Mouse (Mus musculus): ENCODE results near the gene Gpatch2l. TPM values are rescaled to one million over a fixed set of nuclear protein-coding genes. Genes with fewer than 3 reads are reported as not detected.
A peak's percentile ranks its signal among the peaks of the same experiment; 100 is the strongest.

Gpatch2l gene
- total RNA-seq, 2 experiments from 2014 or later = 12.2 to 12.5 TPM

DNA sequence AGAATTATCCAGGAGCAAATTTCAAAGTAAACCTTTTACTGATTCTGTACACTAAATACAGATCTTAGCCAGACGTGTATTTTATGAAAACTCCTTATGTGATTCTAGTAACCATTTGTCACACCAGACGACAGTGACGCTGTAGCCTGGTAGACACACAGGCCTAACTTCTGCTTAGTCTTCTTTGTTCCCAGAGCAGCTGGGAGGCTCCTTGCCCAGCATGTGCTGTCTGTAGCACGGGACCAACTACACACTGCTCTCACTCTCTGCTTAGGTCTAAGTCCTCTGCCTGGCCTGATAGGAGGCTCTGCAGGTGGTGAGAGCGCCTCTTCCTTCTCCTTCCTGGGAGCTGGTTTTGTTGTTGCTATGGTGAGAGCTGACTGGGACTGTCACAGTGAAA is 35.2 kb downstream of the Gpatch2l start:
- DNase-seq (ENCODE audit: low spot score) = no peak

DNA sequence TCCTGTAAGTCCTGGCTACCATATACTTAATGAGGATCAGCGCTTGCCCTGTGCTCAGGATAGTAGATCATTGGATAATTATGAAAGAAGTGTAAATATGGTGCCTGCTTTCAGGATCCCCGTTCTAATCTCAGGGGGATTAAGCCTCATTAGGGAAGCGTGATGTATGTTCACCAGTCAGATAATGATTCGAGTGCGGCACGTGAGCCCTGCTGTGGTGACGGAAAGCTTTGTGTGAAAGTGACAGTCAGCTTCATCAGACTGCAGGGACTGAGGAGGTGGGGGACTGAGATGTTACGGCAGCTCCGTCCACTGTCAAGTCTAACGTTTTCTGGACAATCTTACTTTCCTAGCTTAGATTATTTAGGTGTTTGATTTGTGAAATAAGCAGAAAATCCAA is 38.3 kb downstream of the Gpatch2l start:
- no peak for DNase-seq (ENCODE audit: low spot score)

DNA sequence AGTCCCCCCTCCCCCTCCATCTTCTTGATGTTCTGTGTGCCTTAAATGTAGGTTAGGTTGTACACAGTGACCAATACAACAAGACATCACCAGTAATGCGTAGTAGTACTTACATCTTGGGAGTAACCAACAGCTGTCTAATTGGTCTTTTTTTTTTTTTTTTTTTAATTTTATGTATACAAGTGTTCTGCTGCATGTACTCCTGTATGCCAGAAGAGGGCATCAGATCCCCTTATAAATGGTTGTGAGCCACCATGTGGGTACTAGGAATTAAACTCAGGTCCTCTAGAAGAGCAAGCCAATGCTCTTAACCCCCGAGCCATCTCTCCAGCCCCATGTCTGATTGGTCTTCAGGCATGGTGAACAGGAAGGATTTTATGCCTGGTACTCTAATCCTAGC is 44.0 kb downstream of the Gpatch2l start:
- DNase-seq (ENCODE audit: low spot score) = no peak

DNA sequence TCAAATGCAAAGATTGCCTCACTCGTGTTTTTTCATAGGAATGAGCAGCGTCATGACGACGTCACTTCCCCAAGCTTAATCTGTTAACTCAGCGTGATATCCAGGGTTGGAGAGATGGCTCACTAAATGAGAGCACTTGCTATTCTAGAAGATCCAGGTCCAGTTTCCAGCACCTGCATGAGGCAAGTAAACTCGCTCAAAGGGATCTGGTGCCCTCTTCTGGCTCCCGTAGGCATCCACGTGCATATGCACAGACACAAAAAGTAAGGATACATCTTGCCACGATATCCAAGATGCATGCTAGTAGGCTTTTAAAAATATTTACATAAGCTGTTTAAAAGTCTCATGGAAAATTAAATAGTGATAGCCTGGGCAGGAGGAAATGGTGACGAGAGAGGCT is 55.8 kb downstream of the Gpatch2l start:
- no peak for DNase-seq (ENCODE audit: low spot score)

DNA sequence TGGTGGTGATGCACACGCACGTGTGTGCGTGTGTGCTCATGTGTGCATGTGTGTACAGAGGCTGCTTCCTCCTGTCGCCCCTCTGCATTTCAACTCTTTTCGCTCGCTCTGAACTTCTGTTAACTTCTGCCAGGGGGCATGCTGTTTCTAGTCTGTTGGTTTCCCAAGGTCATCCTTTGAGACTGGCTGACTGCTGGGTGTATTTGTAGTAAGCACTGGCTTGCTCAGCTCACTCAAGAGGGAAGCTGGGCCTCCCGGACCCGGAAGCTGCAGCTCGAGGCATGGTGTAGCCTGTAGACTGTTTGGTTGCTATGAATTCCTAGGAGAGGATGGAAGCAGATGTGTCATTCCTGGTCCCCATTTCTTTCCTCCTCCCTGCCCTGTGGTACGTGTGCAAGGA is 61.3 kb downstream of the Gpatch2l start:
- no peak for DNase-seq (ENCODE audit: low spot score)

DNA sequence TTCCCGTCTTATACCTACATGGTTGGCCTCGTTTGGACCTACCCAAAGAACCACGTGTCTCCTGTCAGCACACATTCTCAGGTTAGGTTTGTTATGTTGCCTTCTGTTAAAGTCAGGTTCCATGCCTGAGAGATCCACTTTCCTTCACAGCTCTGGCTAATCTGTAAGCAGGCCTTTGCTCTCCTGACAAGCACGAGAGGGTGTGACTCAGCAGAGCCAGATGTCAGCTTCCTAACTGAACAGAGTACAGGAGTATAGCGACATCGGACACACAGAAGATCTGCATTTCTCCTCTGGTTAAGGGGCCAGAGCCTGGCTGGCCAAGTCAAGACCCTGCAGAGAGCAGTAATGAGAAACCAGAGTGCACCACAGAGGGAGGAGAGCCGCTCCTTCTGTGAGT is 63.4 kb downstream of the Gpatch2l start:
- DNase-seq (ENCODE audit: low spot score) = no peak

DNA sequence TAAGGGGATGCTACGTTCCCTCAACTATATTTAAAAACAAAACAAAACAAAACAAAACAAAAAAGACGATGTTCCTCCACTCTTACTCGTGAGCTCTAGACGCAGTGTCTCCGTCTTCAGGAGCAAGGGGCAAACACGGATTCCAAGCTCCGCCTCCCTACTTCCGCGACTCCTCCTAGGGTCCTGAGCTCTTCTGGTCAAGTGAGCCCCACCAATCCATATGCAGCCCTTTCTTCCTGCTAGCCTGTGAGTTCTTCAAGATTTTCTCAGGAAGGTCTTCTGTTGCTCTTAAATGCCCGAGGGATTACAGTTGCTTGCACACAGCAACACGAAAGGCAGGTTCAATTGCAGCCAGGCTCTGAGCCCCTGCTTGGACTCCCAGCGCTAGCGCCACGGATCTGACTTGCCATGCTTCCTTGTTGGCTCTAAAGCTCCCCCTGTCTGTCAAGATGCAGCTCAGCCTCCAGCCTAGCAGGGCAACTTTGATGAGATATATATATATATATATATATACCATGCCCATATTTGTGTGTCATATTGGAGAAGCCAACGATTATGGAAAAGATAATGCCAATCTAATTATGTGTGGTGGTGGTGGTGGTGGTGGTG is 64.1 kb downstream of the Gpatch2l start:
- DNase-seq (ENCODE audit: low spot score) = peak; percentile 5

DNA sequence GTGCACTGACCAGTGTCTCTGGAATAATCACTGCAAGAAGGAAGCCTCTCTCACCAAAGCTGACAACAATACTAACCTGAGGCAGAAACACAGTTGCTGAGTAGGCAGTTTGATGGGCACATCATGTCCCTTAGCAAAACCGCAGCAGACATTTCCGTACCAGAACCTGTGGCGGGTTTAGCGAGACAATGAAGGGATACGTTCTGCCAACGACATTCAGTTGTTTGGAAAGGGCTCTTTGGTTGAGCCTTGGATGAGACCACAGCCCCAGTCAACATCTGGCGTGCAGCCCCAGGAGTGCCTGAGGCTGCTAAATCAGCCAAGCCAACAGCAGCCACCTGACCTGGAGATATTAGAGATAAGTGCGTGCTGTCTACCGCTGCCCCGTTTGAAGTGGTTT is 67.8 kb downstream of the Gpatch2l start:
- no peak for DNase-seq (ENCODE audit: low spot score)

DNA sequence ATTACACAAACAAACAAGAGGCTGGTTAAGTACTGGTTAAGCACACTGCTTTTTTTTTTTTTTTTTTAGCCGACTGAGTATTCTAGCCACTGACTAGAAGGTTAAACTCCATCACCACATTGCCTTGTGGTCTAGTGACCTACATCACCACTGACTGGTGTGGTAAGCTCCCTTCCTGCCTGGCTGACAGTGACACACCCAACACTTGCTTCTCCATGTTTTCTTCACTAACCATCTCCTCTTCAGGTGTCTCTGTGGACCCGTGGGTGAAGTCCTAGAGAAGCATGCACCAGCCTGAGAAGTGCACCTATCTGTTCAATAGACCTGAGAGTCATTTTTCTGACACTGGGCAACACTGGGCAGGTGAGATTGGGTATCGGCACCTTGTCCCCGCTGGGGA is 68.2 kb downstream of the Gpatch2l start:
- DNase-seq (ENCODE audit: low spot score) = no peak

DNA sequence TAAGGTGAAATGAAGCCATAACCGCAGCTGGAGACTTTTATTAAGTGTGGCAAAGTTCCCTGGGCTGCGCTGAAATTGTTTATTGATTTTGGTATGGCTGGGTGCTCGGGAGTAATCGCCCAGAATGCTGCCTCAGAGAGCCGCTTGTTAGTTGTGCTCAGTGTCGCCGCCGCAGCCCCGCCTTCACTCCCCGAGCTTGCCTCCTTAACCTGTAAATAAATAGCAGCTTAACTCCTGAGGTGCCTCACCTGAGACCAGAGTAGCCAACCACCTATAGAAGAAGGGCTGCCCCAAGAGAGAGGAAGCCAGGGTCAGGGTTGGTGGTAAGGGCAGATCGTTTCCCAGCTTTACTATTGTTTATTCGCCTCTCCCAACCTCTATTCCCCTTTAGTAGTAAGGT is 79.0 kb downstream of the Gpatch2l start:
- DNase-seq (ENCODE audit: low spot score) = no peak

DNA sequence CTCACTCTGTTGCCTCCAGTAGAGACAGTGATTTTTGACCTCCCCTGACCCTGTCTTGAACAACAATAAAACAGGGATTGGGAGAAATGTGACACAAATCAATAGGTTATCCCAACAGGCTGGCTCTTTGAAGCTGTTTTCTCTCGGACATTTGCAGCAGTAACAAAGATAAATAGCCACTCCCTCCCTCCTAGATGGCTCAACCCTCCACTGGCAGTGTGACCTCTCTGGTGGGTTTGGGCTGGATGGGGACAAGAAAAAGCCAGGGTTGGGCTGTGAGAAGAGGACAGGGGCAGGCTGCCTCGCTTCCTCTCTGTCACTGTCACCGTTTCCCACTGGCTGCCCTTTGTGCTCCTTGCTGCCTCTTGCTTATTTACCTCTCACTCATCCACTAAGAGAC is 82.6 kb downstream of the Gpatch2l start:
- no peak for DNase-seq (ENCODE audit: low spot score)

DNA sequence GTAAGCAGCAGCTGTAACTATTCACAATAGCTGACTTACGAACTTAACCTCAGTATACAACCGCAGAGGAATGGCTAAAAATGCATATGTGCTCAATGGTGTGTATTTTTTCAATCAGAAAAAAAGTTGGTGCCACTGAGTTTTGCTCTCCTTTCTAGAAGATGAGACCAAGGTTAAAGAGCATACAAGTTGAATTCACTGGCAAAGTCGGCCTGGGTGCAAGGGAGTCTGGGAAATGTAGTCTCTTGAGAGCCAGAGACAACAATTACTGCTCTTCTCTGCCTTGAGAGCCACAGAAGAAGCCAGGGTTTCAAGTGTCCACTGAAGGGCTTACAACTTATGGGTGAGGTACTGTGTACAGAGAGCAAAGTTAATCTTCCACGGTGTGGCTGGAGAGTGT is 88.2 kb downstream of the Gpatch2l start:
- no peak for DNase-seq (ENCODE audit: low spot score)

DNA sequence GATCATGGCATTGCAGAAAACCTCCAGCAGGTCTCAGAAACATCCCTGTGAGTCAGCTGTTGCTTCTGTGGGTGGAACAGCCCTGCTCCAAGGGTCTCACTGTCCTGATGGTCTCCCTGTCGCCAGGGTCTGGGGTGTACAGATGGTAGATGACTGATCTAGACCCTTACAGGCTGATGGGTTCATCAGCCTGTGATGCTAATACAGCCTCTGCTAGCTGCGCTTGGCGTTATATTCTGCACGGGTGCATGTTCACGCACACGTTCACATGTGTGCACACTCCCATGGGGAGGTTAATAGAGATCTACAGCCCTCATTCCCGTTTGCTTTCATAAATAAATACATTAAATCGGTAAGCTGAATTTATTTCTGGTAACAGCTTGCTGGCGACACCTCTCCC is 89.0 kb downstream of the Gpatch2l start:
- no peak for DNase-seq (ENCODE audit: low spot score)

DNA sequence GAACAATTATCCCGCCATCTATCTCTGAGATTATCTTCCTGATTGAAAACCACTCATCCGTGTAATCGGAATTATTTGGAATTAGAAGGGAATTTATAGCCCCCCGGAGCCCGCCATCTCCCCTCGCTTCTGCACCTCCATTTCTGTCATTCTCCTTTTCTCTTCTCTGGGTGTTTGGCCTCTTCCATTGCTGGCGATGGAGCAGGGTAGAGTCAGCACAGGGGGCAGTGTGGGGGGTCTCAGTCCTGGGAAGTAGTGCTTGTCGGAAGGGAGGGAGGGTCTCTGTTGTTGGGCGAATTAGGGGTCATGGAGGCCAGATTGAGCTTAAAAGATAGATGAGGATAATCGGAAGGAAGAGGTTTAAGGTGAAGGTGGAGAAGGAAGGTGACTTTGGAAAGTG is 89.6 kb downstream of the Gpatch2l start:
- no peak for DNase-seq (ENCODE audit: low spot score)

DNA sequence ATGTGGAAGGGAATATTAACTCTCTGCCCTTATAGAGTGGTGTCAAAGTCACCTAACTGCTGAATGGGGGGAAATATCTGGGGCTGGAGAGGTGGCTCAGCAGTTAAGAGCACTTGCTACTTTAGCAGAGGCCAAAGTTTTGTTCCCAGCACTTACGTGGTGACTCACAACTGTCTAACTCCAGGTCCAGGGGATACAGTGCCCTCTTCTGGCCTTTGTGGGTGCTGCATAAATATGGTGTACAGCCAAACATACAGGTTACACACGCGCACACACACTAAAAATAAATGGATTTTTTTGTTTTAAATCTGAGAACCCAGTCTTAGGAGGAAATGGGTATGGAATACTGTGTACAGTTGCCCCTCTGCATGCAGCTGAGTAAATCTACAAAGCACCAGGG is 94.6 kb downstream of the Gpatch2l start:
- no peak for DNase-seq (ENCODE audit: low spot score)

DNA sequence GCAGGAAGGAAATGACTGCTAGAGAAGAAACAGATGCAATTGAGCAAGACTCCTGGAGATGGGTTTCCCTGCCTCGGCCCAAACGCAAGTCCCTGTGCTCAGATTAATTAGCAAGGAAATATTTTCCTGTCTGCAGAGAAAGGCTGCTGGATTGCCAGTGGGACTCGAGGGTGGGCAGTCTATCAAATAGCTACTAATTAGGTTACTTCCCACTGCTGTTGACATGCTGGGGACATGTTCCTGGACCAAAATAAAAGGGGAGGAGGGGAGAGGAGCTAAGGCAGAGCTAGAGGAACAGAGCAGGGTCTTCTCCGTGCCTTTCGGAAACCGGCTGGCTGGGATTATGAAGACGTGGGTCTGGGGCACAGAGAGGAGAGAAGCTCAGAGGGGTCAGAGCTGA is 95.2 kb downstream of the Gpatch2l start:
- no peak for DNase-seq (ENCODE audit: low spot score)

Other genes with a start within 250 kb of the Gpatch2l start
- gene Tgfb3, start 162.8 kb upstream of the Gpatch2l start, total RNA-seq (2021) = 10 to 100 TPM; 41.9 to 54.3 TPM
- 10 to 100 TPM; 10.5 to 12.7 TPM for gene Ift43, start 159.3 kb upstream of the Gpatch2l start, total RNA-seq (2021)
- 1 to 10 TPM; 5.8 to 9.9 TPM for gene Esrrb, start 119.3 kb downstream of the Gpatch2l start, total RNA-seq (2021)

All from gastrocnemius, adult 18-20 months (tissue).